Mouse (Mus musculus): Measurements from ENCODE around the gene Ceacam19.

DNA sequence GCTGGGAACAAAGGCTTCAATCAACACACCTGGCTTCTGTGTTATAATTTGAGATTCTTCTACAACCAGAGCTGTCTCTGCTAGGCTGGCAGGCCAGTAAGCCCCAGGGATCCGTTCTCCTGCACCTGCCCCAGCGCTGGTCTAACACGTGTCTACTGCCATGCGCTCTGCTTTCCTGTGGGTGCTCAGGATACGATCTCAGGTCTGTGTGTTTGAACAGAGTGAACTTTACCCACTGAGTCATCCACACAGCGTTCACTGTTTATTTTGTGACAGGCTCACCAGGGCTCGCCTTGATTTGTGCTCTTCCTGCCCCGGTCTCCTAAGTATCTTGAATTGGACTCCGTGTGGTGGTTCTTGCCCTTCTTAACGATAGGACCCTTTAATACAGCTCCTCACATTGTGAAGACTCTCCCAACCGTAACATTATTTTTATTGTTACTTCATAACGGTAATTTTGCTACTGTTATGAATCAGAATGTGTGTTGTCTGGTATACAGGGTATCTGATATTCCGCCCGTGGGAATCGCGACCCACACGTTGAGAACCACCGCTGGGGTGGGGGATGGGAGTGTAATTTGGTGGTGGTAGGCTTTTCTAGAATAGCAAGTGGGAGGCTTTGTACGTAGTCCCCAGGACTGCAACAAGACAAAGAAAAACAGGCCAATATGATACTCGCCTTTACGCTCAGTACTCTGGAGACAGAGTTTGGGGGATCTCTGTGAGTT lies 45.9 kb downstream of the Ceacam19 start:
- TF ChIP-seq CTCF (IDR thresholded peaks at IDR 0.05; ENCODE audit: borderline replicate concordance, control insufficient read depth, extremely low read depth, insufficient read depth, low read length, poor library complexity): no peak
- TF ChIP-seq POLR2A (IDR thresholded peaks at IDR 0.05; ENCODE audit: control insufficient read depth, extremely low read depth, insufficient read depth, low read length, poor library complexity): no peak

Data from thymus, adult 2 months (tissue).